Mouse (Mus musculus) heart, postnatal 4 days (tissue): ENCODE results near the gene Bend4. TPM values are rescaled to one million over a fixed set of nuclear protein-coding genes. Genes with fewer than 3 reads are reported as not detected.

Experiments
- total RNA-seq, 2 experiments: library from RNA; stranded (reverse); gene quantifications; 2 replicates each; pipeline ENCODE4 v1.2.3; 2021

Gene Bend4
- total RNA-seq, 2 experiments from 2014 or later, result 15.0 to 16.5 TPM

Other genes starting within 250 kb of the Bend4 start
- gene Tmem33, start 167.7 kb downstream of the Bend4 start, total RNA-seq, result 10 to 100 TPM; 37.4 to 38.4 TPM
- 100 to 1,000 TPM; 145 to 155 TPM for gene Slc30a9, start 121.4 kb downstream of the Bend4 start, total RNA-seq
- gene Shisa3, start 179.6 kb upstream of the Bend4 start, total RNA-seq, result 1 to 10 TPM in 1 of 2 experiments, under 1 TPM in 1; 0.99 to 1.2 TPM